16 mouse cellular contexts compared by ENCODE assay signal in genomic region chr11:108162110-108162509, GRCm38 (mm10).
A peak's percentile ranks its signal among the peaks of the same experiment; 100 is the strongest.
DNase-seq lines count a peak whose midpoint lies in the region; ATAC-seq and TF ChIP-seq lines count a peak whose summit lies in the region.
"Had no signal": no experiment of that assay in that cellular context is flagged by ENCODE, and none has a peak within 500 bp of the region (broad histone marks: within the 10 kb centered on the region; RNA-seq: fewer than 3 reads in every experiment).

No protein-coding gene starts in this region.

- peak overlapping the region; percentile 55 for H3K27ac ChIP-seq in forebrain, embryonic 14.5 days (ENCODE audit: low read depth, low read length)
- no peak overlapping the region for H3K27ac ChIP-seq in stomach, postnatal 0 days (replicated peaks)
- H3K27ac ChIP-seq: intestine, embryonic 15.5 days; liver, embryonic 14.5 days had no signal

- peak; percentile 40 for DNase-seq in embryo, embryonic 10 days (ENCODE audit: low spot score)
- DNase-seq in embryo, embryonic 9.5 days (ENCODE audit: extremely low spot score): no peak
- peak; percentile 85 for DNase-seq in Muller cell, postnatal 12 days (ENCODE audit: inconsistent ontology term)
- DNase-seq in forebrain, embryonic 14.5 days (ENCODE audit: low spot score): peak; percentile 78
- DNase-seq in mesoderm, embryonic 11.5 days (ENCODE audit: low read depth, low spot score): peak; percentile 62
- no peak for DNase-seq in ovary, adult 18-20 months (ENCODE audit: low spot score)
- DNase-seq in cerebellum, adult 11-12 months: no peak
- DNase-seq in stomach, postnatal 0 days (ENCODE audit: low spot score): no peak
- DNase-seq: cerebellum, postnatal 36 days; kidney, postnatal 25 days; layer of hippocampus, postnatal 36 days; thymus, postnatal 14 days had no signal

- peaks cover 3% of the 10 kb centered on the region; the same call in 1 of the 2 replicates for H3K9me3 ChIP-seq in forebrain, embryonic 14.5 days (replicated peaks; ENCODE audit: control insufficient read depth, low read length)
- no peaks in the 10 kb centered on the region for H3K9me3 ChIP-seq in stomach, postnatal 0 days (ENCODE audit: control insufficient read depth, low read length)
- H3K9me3 ChIP-seq: intestine, embryonic 15.5 days had no signal

- peaks cover 12% of the 10 kb centered on the region; the same call in 1 of the 2 replicates for H3K4me1 ChIP-seq in forebrain, embryonic 14.5 days (ENCODE audit: control insufficient read depth, insufficient read depth, low read length)
- no peaks in the 10 kb centered on the region for H3K4me1 ChIP-seq in stomach, postnatal 0 days (replicated peaks; ENCODE audit: control insufficient read depth, insufficient read depth)

- H3K36me3 ChIP-seq in forebrain, embryonic 14.5 days (ENCODE audit: control insufficient read depth, insufficient read depth, low read length): no peaks in the 10 kb centered on the region
- no peaks in the 10 kb centered on the region for H3K36me3 ChIP-seq in stomach, postnatal 0 days (ENCODE audit: control insufficient read depth, insufficient read depth, low read length)
- H3K36me3 ChIP-seq: intestine, embryonic 15.5 days had no signal

- WGBS in forebrain, embryonic 14.5 days: 3% methylated on average over 4 of the region's 4 CpGs
- 63% methylated on average over 4 of the region's 4 CpGs for WGBS in stomach, postnatal 0 days

- no peak overlapping the region for H3K4me2 ChIP-seq in forebrain, embryonic 14.5 days (ENCODE audit: low read length)
- no peak overlapping the region for H3K4me2 ChIP-seq in stomach, postnatal 0 days (replicated peaks; ENCODE audit: low read depth)
- H3K4me2 ChIP-seq: intestine, embryonic 15.5 days had no signal

- TF ChIP-seq CTCF in stomach, postnatal 0 days (IDR thresholded peaks at IDR 0.05; ENCODE audit: low read depth): no peak

- TF ChIP-seq EP300 in stomach, postnatal 0 days (optimal IDR thresholded peaks at IDR 0.05): no peak

- no peaks in the 10 kb centered on the region for H3K27me3 ChIP-seq in forebrain, embryonic 14.5 days (replicated peaks; ENCODE audit: control insufficient read depth, insufficient read depth, low read length)
- no peaks in the 10 kb centered on the region for H3K27me3 ChIP-seq in stomach, postnatal 0 days (ENCODE audit: control insufficient read depth, insufficient read depth, low read length)
- H3K27me3 ChIP-seq: CH12.LX; intestine, embryonic 15.5 days; Patski had no signal

- ATAC-seq in forebrain, embryonic 14.5 days: peak; percentile 79
- ATAC-seq in stomach, postnatal 0 days (ENCODE audit: low FRiP score, low TSS enrichment): no peak
- ATAC-seq: intestine, embryonic 15.5 days; Patski had no signal

- no peak overlapping the region for H3K4me3 ChIP-seq in forebrain, embryonic 14.5 days (ENCODE audit: low read depth, low read length)
- no peak overlapping the region for H3K4me3 ChIP-seq in stomach, postnatal 0 days (ENCODE audit: low read depth, low read length)
- H3K4me3 ChIP-seq: intestine, embryonic 15.5 days had no signal

- no peak overlapping the region for H3K9ac ChIP-seq in forebrain, embryonic 14.5 days (ENCODE audit: low read length)
- no peak overlapping the region for H3K9ac ChIP-seq in stomach, postnatal 0 days (ENCODE audit: low read length)
- H3K9ac ChIP-seq: intestine, embryonic 15.5 days; liver, embryonic 14.5 days had no signal

Comparison
In these comparisons a context has a peak if more than half of its experiments do, and no peak if none do; other contexts are left out.
1. DNase-seq: peak in embryo, embryonic 10 days (single experiment), Muller cell, postnatal 12 days (single experiment), forebrain, embryonic 14.5 days (single experiment) and mesoderm, embryonic 11.5 days (single experiment); none in embryo, embryonic 9.5 days (single experiment), ovary, adult 18-20 months (single experiment), cerebellum, adult 11-12 months (single experiment) and stomach, postnatal 0 days (single experiment).